Mouse (Mus musculus): ENCODE measurements around the gene Gatad2b.

GRCm38 (mm10) chr3:90386817-90387216, 93.8 kb downstream of the Gatad2b start:
- TF ChIP-seq CTCF (IDR thresholded peaks at IDR 0.05; ENCODE audit: borderline replicate concordance, insufficient read depth, low read depth, low read length) (no peak), POLR2A (IDR thresholded peaks at IDR 0.05; ENCODE audit: borderline replicate concordance, insufficient read depth, low read length) (no peak)
